Mouse (Mus musculus): Measurements from ENCODE around the gene Nbeal2.
"Not testable (repeated sequence)": the region's sequence is repeated elsewhere in the genome, so short reads cannot be mapped to it uniquely, and the experiment has no call there.

Nbeal2 gene

GRCm38 (mm10) chr9:110653655-110654461 is at the start of gene Nbeal2:
TSS of gene Nbeal2 (minus strand) at chr9:110654161.
- peak; percentile 72 for DNase-seq (ENCODE audit: low read depth, low spot score)

GRCm38 (mm10) chr9:110702848-110703247 is 48.9 kb upstream of the Nbeal2 start:
- DNase-seq (ENCODE audit: low read depth, low spot score) = no peak

- no peak for DNase-seq (ENCODE audit: low read depth, low spot score)
These were observed 47.4 kb upstream of the Nbeal2 start for GRCm38 (mm10) chr9:110701114-110702032.

- no peak for DNase-seq (ENCODE audit: low read depth, low spot score)
These were observed 45.6 kb upstream of the Nbeal2 start for GRCm38 (mm10) chr9:110699574-110699973.

- DNase-seq (ENCODE audit: low read depth, low spot score) = no peak
These were observed 43.5 kb upstream of the Nbeal2 start for GRCm38 (mm10) chr9:110697465-110697864.

- no peak for DNase-seq (ENCODE audit: low read depth, low spot score)
These were observed 42.5 kb upstream of the Nbeal2 start for GRCm38 (mm10) chr9:110696427-110696826.

- no peak for DNase-seq (ENCODE audit: low read depth, low spot score)
These were observed 41.3 kb upstream of the Nbeal2 start for GRCm38 (mm10) chr9:110695165-110695755.

- no peak for DNase-seq (ENCODE audit: low read depth, low spot score)
These were observed 35.4 kb upstream of the Nbeal2 start for GRCm38 (mm10) chr9:110689261-110689779.

GRCm38 (mm10) chr9:110687846-110688245 is 33.9 kb upstream of the Nbeal2 start:
- no peak for DNase-seq (ENCODE audit: low read depth, low spot score)

- no peak for DNase-seq (ENCODE audit: low read depth, low spot score)
These were observed 33.1 kb upstream of the Nbeal2 start for GRCm38 (mm10) chr9:110687061-110687460.

GRCm38 (mm10) chr9:110686472-110686871 is 32.5 kb upstream of the Nbeal2 start:
- DNase-seq (ENCODE audit: low read depth, low spot score) = no peak

GRCm38 (mm10) chr9:110685591-110685990 is 31.6 kb upstream of the Nbeal2 start:
- no peak for DNase-seq (ENCODE audit: low read depth, low spot score)

GRCm38 (mm10) chr9:110685187-110685586 is 31.2 kb upstream of the Nbeal2 start:
- no peak for DNase-seq (ENCODE audit: low read depth, low spot score)

- no peak for DNase-seq (ENCODE audit: low read depth, low spot score)
These were observed 30.3 kb upstream of the Nbeal2 start for GRCm38 (mm10) chr9:110684100-110684831.

GRCm38 (mm10) chr9:110683574-110684099 is 29.7 kb upstream of the Nbeal2 start:
- no peak for DNase-seq (ENCODE audit: low read depth, low spot score)

- DNase-seq (ENCODE audit: low read depth, low spot score) = not testable (repeated sequence)
These were observed 28.7 kb upstream of the Nbeal2 start for GRCm38 (mm10) chr9:110682697-110683096.

GRCm38 (mm10) chr9:110682255-110682654 is 28.3 kb upstream of the Nbeal2 start:
- DNase-seq (ENCODE audit: low read depth, low spot score) = no peak

- no peak for DNase-seq (ENCODE audit: low read depth, low spot score)
These were observed 27.9 kb upstream of the Nbeal2 start for GRCm38 (mm10) chr9:110681817-110682216.

- DNase-seq (ENCODE audit: low read depth, low spot score) = no peak
These were observed 27.0 kb upstream of the Nbeal2 start for GRCm38 (mm10) chr9:110680736-110681507.

- no peak for DNase-seq (ENCODE audit: low read depth, low spot score)
These were observed 24.9 kb upstream of the Nbeal2 start for GRCm38 (mm10) chr9:110678886-110679285.
